Mouse (Mus musculus) thymus, adult 2 months (tissue): ENCODE measurements at regions not wholly inside any gene's neighbourhood (a gene's known extent, or its start where the extent isn't known, plus 50 kb on each side); places are given as distances from the start of the nearest gene placed in this dataset.

Experiments used
- DNase-seq: peaks from one replicate; pipeline ENCODE4 v3.0.0; 2021
- H3K27ac ChIP-seq: fragments of 200-500 bp; 2 replicates; pipeline ENCODE4 v1.5.1; 2012; ENCODE audit warnings: low read length, control low read depth; ENCODE audit not compliant: control insufficient read depth, insufficient read depth
- H3K27me3 ChIP-seq: fragments of 200-500 bp; 2 replicates; pipeline ENCODE4 v1.6.1; 2012; ENCODE audit warnings: mild to moderate bottlenecking, low read length, moderate library complexity, mixed read lengths; ENCODE audit not compliant: control insufficient read depth, insufficient read depth
- H3K36me3 ChIP-seq: fragments of 200-500 bp; 2 replicates; pipeline ENCODE4 v1.6.1; 2012; ENCODE audit warnings: mild to moderate bottlenecking, low read length, moderate library complexity; ENCODE audit not compliant: control insufficient read depth, insufficient read depth
- H3K4me1 ChIP-seq: fragments of 200-500 bp; replicated peaks from 2 replicates; pipeline ENCODE4 v1.6.1; 2012; ENCODE audit warnings: low read length; ENCODE audit not compliant: control insufficient read depth, insufficient read depth
- H3K4me3 ChIP-seq: fragments of 200-500 bp; 2 replicates; pipeline ENCODE4 v1.5.1; 2012; ENCODE audit warnings: mild to moderate bottlenecking, low read length, control low read depth, moderate library complexity; ENCODE audit not compliant: control insufficient read depth, insufficient read depth
- CTCF ChIP-seq: fragments of 200-500 bp; IDR thresholded peaks from 2 replicates; pipeline ENCODE4 v1.5.1; 2012; ENCODE audit warnings: mild to moderate bottlenecking, control low read depth, low read length, moderate library complexity, borderline replicate concordance; ENCODE audit not compliant: control insufficient read depth, poor library complexity, insufficient read depth; ENCODE audit errors: extremely low read depth
- POLR2A ChIP-seq: fragments of 200-500 bp; IDR thresholded peaks from 2 replicates; pipeline ENCODE4 v1.6.1; 2012; ENCODE audit warnings: mild to moderate bottlenecking, low read length, control low read depth, moderate library complexity; ENCODE audit not compliant: control insufficient read depth, poor library complexity, insufficient read depth; ENCODE audit errors: extremely low read depth
- WGBS: fragments of 180-500 bp; shearing (Covaris S2); methylation state at CpG from one replicate; pipeline ENCODE4 v1.1.7; 2018; 5-methylcytosine and 5-hydroxymethylcytosine counted together

DNA sequence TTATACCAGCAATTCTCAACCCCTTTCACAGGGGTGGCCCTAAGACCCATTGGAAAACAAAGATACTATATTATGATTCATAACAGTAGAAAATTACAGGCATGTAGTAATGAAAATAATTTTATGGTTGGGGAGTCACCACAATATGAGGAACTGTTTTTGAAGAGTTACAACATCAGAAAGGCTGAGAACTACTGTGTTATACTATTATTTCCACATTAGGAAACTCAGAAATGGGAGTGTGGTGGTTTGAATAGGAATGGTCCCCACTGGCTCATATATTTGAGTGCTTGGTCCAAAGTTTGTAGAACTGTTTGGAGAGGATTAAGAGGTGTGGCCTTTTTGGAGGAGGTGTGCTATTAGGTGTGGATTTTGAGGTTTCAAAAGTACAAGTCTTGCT, 2227.4 kb downstream of the 4930444P10Rik start:
- Histone ChIP-seq H3K4me3 (no peak overlapping the region), H3K36me3 (no peaks in the 10 kb centered on the region), H3K27me3 (no peaks in the 10 kb centered on the region), H3K27ac (no peak overlapping the region), H3K4me1 (no peaks in the 10 kb centered on the region)
- no peak for DNase-seq
- no peak for TF ChIP-seq CTCF
- TF ChIP-seq POLR2A, result no peak

DNA sequence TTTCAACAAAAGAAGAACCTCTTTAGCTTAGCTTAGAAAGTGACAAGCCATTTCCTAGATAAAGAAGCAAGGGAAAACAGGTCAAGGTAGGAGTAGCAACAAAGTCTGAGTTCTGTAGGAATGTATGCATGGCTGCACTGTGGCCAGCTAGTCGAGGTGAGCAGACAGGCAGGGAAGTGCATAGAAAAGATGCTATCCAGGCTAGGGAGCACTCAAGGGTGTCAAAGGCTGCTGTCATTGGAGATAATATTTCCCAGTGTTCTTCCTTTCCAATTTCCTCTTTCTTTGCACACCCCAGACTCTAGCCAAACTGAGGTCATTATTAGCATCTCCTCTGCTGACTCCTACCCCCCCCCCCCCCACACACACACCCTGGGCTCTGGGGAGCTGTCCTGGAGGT, 2229.4 kb downstream of the 4930444P10Rik start:
- Histone ChIP-seq H3K27me3 (no peaks in the 10 kb centered on the region), H3K4me1 (no peaks in the 10 kb centered on the region), H3K36me3 (no peaks in the 10 kb centered on the region), H3K27ac (no peak overlapping the region), H3K4me3 (no peak overlapping the region)
- DNase-seq, result no peak
- 71% methylated on average over 1 of the region's 1 CpGs for WGBS
- no peak for TF ChIP-seq POLR2A
- TF ChIP-seq CTCF, result no peak

DNA sequence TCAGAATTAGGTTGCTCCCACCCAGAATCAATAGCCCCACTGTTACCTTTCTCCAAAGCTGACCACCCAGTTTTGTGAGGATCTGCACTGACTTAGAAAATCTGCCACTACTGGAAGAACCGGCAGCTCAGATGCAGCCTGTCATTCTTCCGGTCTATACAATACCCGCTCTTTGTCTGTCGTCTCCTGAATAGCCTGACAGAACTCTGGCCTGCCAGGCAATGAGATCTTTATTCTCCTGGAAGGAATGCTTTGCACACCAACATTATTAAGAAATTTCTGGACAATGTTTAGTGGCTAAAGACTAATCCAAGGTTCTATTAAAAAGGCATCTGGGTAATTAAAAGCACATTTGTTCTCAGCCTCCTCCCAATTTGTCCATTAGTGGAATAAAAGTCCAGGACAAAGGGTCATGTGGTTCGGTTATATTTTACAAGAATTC, 2232.0 kb downstream of the 4930444P10Rik start:
- Histone ChIP-seq H3K4me1 (no peaks in the 10 kb centered on the region), H3K27ac (no peak overlapping the region), H3K27me3 (no peaks in the 10 kb centered on the region), H3K36me3 (no peaks in the 10 kb centered on the region), H3K4me3 (no peak overlapping the region)
- TF ChIP-seq POLR2A (no peak), CTCF (no peak)
- no peak for DNase-seq
- WGBS, result 95% methylated on average over 5 of the region's 5 CpGs

DNA sequence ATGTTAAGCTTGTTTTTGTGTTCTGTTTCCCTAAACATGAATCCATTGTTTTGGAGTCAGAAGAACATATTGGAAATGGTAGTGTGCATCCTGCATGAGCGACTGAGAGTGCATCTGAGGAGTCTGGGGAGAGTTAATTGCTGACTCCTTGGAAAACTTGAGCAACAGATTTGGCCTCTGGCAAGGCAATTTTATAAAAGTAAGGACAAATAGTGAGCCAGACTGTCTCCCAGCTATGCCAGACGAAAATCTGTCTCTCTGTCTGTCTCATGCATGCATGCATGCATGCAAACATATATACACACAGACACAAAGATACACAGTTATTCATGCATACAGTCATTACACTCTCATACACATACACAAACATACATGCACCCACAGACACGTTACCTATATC, 2232.7 kb downstream of the 4930444P10Rik start:
- DNase-seq, result no peak
- no peaks in the 10 kb centered on the region for H3K36me3 ChIP-seq
- 88% methylated on average over 3 of the region's 3 CpGs for WGBS
- no peak for TF ChIP-seq CTCF
- no peak for TF ChIP-seq POLR2A
- H3K4me1 ChIP-seq, result no peaks in the 10 kb centered on the region
- H3K27me3 ChIP-seq, result no peaks in the 10 kb centered on the region
- H3K4me3 ChIP-seq, result no peak overlapping the region
- no peak overlapping the region for H3K27ac ChIP-seq

DNA sequence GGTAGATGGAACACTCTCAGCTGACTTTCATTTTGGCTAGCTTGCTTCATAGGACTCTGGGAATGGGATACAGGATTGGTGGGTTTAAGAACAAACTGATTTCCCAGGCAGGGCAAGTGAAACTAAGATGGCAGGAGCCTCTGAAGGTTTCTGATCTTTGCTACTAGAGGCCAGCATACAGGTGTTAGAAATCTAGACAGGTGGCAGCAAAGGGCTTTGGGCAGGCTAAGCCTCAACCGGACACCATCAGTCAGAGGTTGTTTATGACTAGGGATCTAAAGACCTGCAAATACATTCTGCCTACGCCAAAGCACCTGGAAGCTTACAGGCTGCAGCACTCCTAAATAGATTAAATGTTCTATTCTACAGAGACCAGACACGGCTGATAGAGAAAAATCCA, 2233.4 kb downstream of the 4930444P10Rik start:
- no peaks in the 10 kb centered on the region for H3K4me1 ChIP-seq
- DNase-seq, result no peak
- no peaks in the 10 kb centered on the region for H3K36me3 ChIP-seq
- no peaks in the 10 kb centered on the region for H3K27me3 ChIP-seq
- no peak overlapping the region for H3K27ac ChIP-seq
- TF ChIP-seq POLR2A (no peak), CTCF (no peak)
- no peak overlapping the region for H3K4me3 ChIP-seq
- 71% methylated on average over 3 of the region's 3 CpGs for WGBS

DNA sequence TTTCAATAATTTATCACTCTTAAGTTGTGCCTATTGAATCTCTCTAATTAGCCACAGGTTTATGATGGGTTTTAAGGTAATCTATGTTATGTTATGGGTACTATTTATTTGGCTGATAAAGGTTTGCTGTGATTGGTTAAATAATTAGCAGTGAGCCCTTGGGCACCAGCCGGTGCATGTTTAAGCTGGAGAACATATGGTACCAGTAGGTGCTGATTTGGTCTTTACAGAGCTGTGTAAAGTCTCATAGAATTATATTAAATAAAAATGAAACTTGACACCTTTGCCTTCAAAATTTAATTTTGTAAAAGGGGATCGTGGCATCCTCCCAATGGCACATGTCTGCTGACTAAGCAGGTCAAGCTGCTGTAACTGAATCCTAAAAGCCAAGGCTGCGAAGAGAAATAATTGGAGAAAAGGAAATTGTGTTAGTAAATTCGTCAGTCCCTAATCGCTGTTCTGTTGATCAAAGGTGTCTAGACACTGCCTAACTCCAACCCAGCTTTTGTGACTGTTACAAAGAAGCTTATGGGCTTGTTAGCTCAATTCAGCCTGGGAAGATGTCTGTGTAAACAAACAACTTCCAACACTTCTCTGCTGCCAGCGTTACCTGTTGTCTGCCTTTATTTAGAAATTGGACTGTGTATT, 2234.6 kb downstream of the 4930444P10Rik start:
- Histone ChIP-seq H3K4me1 (no peaks in the 10 kb centered on the region), H3K27ac (no peak overlapping the region), H3K36me3 (no peaks in the 10 kb centered on the region), H3K27me3 (no peaks in the 10 kb centered on the region), H3K4me3 (no peak overlapping the region)
- TF ChIP-seq CTCF (no peak), POLR2A (no peak)
- no peak for DNase-seq
- 91% methylated on average over 6 of the region's 6 CpGs for WGBS

DNA sequence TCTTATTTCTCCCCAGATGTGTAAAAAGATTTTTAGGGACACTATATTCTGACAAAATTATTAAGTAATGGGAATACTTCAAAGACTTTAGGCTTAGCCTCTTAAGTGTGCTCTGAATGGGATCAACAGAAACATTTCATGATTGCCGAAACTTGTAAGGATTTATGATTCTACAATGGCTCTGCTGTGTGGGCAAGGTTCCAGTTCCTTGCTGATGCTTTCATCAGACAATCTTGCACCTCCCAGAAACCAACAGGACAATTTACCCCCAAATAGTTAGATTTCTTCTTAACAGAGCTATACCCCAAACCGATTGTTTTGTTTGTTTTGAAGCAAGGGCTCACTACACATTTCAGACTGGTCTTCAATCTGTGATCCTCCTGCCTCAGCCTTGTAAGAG, 2236.1 kb downstream of the 4930444P10Rik start:
- no peaks in the 10 kb centered on the region for H3K27me3 ChIP-seq
- 94% methylated on average over 2 of the region's 2 CpGs for WGBS
- no peak for TF ChIP-seq POLR2A
- TF ChIP-seq CTCF, result no peak
- H3K27ac ChIP-seq, result no peak overlapping the region
- no peaks in the 10 kb centered on the region for H3K4me1 ChIP-seq
- H3K36me3 ChIP-seq, result no peaks in the 10 kb centered on the region
- no peak for DNase-seq
- H3K4me3 ChIP-seq, result no peak overlapping the region
